Mouse (Mus musculus): ENCODE measurements around the gene Arl9.
"Not testable (repeated sequence)": the region's sequence is repeated elsewhere in the genome, so short reads cannot be mapped to it uniquely, and the experiment has no call there.

Arl9 gene
- long read RNA-seq, experiment 1 = 0 reads
- long read RNA-seq, experiment 2 = 0 reads

DNA sequence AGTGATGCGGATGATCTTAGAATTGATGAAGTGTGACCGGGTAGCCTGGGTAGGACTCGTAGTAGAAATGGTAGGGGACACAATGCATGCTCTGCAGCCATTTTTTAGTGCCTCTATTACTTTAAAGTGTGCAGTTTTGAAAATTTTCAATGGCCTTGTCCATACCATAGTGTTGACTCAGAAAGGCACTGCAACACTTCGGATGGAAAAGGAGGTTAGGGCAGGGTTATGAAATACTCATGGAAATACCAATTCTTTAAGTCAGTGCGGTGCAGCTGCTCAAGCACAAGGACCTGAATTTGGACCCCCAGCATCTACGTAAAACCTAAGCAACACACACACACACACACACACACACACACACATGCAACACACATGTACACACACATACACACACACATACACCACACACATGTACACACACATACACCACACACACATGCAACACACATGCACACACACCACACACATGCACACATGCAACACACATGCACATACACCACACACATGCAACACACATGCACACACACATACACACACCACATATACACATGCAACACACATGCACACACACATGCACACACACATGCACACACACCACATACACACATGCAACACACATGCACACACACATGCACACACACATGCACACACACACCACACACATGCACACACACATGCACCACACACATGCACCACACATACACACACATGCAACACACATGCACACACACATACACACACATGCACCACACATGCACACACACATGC is at the start of gene Arl9:
Gene Arl9, plus strand, starts transcription at position 5 of the 771 bp plus-strand sequence.
- intact Hi-C loops (cut with DNase I) = no loop called here

DNA sequence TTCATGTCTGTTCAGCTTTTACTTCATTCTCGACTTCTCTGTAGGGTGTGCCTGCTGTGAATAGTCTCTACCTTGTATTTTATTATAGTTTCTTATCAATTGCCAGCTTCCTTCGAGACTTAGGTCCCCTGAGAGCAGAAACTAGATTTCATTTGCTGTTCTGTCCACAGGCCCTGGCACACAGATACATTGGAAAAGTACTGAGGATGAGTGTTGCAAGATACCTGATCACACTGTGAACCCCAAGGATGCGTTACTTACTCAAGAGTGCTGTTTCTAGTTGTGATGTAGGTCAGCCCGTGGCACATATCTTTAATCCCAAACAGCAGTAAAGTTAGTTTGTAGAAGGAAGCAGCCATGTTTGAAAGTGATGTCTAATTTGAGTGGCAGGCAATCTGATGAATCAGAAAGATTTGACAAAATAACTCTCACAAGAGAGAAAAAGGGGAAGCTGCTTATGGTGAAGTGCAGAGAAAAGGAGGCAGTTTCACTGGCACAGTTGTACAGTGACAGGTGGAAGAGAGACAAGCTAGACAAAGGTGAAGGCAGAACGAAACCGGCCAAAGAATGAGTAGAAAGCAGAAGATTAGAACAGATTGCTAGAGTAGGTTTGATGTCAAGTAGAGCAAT is 49.5 kb upstream of the Arl9 start:
- intact Hi-C loops (cut with DNase I) = loop anchor here (2.0 to 5.0 kb wide), 2 partner anchors 20 to 47 kb away; partner anchors contain the start of genes Aasdh and Srp72

DNA sequence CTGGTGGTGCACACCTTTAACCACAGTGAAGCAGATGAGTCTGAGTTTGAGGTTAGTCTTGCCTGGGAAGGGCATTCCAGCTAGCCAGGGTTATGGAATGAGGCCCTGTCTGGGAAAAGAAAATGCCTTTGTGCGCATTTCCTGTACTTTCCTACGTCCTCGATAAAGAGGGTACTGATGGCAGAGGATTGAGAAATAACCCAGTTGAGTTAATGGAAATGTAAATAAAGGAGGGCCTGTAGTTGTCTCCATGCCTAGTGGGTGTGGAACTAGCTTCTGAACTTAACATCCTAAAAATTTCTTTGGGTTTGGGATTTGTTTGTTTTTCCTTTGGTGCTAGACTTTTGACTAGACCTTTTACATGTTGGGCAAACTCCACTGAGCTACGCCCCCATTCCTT is 48.4 kb upstream of the Arl9 start:
- intact Hi-C loops (cut with DNase I) = loop anchor here (2.0 kb wide), 1 partner anchor 19 kb away; the partner anchor contains the start of gene Srp72

DNA sequence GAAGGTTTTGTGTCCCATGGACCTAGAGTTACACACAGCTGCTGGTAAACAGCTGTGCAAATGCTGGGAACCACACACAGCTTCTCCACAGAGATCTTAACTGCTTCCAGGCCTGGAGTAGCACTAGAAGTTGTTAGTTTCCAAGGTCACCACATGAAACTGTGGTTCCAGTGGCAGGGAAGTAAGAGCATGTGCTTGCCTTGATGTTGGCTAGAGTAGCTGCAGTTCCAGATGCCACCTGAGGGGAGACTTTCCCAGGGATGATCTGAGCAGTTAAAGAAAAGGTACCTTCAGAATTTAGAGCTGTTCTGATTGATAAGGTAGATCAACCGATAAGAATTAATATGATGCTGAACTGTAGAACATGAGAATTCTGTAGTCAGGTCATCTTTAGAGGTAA is 45.9 kb upstream of the Arl9 start:
- intact Hi-C loops (cut with DNase I) = no loop called here

DNA sequence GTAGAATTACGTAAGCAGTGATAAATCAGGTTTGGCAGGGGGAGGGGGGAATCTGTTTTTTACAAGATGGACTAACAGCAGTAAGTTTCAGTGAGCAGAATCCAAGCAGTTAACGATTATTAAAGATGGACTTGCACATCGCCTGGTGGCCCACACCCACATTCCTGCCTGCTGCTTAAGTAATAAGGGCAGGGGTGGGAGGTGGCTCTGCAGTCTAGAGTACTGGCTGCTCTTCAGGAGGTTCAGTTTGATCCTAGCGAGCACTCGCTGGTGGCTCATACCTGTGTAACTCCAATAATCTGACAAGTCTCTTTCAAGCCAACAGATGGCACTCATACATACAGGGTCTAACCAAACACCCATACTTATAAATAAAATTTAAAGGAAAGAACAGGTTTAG is 44.3 kb upstream of the Arl9 start:
- intact Hi-C loops (cut with DNase I) = no loop called here

DNA sequence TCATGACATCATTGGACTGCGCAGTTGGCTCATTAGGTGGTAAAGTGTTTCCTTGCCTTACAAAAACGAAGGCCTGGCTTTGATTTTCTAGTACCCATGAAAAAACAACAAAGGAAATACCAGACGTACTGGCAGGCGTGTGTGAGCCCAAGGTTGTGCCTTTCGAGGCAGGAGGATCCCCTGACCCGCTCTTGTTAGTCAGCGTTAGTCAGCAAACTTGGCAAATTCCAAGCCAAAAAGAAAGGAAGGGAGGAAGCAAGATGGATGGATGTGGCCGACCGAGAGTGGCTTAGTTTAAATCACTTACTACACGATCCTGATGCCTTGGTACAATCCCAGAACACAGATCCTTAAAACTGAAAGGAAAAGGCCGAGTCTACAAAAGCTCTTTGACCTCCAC is 41.3 kb upstream of the Arl9 start:
- intact Hi-C loops (cut with DNase I) = no loop called here

DNA sequence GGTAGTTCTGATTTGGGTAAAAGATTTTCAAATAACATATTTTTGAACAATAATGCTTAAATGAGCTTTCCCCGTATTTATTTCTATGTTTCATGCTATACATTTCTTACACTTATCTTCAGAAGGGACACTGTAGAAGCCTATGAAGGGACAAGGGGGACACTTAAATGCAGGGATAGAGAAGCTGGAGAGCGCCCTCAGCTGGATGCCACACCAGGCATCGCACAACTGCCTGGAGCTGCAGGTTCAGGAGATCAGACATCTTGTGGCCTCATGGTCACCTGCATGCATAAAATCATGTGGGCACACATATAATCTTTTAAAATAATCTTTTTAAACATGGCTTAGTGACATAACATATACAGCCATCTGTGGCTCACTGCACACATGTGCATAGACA is 39.2 kb upstream of the Arl9 start:
- intact Hi-C loops (cut with DNase I) = loop anchor here (5.0 kb wide), 1 partner anchor 57 kb away; the partner anchor contains the start of gene Aasdh

DNA sequence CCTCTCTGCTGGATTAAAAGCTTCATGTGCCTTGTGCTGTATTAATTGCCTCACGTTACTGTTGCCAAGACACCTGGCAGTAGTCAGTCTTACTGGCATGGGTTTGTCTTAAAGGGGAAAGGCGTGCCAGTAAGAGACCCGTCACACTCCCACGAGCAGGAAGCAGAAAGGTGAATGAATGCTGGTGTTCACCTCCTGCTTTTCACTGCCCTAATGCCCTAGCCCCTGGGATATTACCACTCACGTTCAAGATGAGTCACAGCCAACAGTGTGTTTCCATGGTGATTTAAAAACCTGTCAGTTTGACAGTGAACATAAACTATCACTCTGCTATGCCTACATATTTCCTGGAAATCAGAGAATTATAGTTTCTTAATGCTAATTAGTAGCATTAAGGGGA is 34.6 kb upstream of the Arl9 start:
- intact Hi-C loops (cut with DNase I) = loop anchor here (5.0 kb wide), 1 partner anchor 62 kb away; the partner anchor contains the start of gene Aasdh

DNA sequence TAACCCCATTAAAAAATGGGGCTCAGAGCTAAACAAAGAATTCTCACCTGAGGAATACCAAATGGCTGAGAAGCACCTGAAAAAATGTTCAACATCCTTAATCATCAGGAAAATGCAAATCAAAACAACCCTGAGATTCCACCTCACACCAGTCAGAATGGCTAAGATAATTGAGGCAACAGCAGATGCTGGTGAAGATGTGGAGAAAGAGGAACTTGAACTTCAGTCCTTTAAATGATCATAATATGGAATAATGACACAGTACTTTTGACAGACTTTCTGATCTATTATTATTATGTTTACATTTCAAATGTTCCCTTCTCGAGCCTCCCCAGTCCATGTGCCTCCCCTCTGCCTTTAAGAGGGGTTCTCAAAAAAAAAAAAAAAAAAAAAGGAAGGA is 32.7 kb upstream of the Arl9 start:
- intact Hi-C loops (cut with DNase I) = not testable (repeated sequence)

DNA sequence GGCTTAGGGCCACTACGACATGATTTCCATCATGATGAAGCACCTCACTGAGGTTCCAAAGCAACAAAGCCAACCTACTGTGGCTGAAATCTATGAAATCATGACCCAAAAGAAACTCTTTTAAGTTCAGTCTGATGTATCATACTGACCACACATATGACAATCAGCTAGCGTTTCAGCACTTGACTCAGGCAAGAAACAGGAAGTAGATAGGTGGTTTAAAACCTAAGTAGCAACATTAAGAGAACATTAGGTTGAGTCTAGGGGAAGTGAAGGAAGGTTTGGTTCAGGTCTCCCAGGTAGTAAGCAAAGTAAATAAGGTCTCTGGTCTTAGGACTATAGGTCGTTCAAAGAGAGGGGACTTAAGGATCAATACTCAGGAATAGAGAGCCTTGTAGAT is 30.4 kb upstream of the Arl9 start:
- intact Hi-C loops (cut with DNase I) = no loop called here

DNA sequence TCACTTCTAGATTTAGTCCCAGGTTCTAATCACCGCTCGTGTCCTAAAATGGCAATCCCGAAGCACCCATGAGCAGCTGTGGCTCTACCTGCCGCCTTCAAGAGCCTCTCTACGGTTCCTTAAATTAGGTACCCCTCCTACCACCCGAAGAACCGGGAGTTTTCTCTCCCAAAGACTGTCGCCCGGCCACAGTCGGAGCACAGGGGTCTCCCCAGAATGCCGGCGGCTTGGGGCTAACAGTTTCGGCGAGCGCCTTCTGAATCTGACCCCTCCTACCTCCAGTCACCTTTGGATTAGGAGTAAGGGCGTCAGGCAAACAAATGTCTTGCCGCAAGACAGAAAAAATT is 29.7 kb upstream of the Arl9 start:
- intact Hi-C loops (cut with DNase I) = loop anchor here (2.0 kb wide), 1 partner anchor 19 kb away; no protein-coding TSS in a partner anchor

DNA sequence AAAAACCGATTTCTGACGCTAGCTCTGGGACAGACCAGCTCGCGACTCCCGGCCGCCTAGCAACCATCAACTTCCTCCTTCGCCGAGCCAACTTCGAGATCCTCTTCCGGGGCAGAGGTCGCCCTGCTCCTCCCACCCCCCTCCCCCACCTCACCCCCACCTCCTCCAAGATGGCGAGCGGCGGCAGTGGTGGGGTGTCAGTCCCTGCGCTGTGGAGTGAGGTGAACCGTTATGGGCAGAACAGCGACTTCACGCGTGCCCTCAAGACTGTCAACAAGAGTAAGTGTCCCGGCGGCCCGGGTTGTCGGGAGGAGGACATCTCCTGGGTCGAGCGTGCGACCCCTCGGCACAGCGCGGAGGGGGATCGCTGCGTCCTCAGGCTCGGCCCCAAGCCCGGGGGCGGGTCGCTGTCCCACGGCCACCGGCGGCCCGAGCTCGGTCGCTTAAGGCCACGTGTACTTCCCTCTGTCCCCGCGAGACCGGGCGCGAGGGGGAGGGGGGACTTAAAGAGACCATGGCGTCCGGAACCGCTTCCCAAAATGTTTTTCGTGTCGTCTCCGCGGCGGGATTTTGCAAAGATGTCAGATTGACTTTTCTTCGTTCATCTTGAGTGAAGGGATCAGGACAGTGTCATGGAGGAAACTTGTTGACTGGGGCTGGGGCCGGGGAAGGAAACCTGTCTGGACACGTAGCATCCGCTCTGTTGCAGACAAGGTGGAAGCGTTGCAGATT is 29.1 kb upstream of the Arl9 start, which contains the start of gene Srp72:
Gene Srp72, plus strand, starts transcription at position 130 of the 732 bp plus-strand sequence.
- intact Hi-C loops (cut with DNase I) = loop anchor here (2.0 kb wide), 1 partner anchor 20 kb away; no protein-coding TSS in a partner anchor

DNA sequence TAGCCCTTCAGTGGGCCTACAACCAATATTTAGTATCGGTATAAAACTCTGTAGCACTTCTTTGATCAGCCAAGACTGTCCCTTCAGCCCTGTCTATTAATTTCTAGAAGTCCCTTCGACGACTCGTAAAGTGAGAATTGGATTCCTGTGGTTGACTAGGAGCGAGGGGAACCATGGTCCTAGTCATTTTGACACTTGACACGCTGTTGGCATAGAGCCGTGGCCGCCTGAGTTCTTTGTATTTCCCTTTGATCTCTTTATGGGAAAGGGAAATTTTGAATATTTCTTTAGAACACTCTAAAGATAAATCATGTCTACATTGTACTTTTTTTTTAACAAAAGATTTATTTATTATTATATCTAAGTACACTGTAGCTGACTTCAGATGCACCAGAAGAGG is 28.1 kb upstream of the Arl9 start:
- intact Hi-C loops (cut with DNase I) = loop anchor here (2.0 kb wide), 1 partner anchor 21 kb away; no protein-coding TSS in a partner anchor

DNA sequence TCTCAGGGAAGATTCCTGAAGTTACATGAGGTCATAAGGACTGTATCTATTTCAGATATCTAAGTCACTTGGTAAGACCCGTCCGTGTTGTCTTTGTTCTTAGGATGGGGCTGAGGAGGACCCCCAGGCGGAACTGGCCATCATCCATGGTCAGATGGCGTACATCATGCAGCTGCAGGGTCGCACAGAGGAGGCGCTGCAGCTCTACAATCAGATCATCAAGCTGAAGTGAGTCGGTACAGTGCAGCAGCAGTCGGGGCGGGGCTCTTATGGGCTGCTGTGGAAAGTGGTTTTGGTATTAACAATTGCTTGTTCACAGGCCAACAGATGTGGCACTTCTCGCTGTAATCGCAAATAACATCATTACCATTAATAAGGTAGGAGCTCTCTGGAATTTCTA is 19.8 kb upstream of the Arl9 start:
- intact Hi-C loops (cut with DNase I) = no loop called here

DNA sequence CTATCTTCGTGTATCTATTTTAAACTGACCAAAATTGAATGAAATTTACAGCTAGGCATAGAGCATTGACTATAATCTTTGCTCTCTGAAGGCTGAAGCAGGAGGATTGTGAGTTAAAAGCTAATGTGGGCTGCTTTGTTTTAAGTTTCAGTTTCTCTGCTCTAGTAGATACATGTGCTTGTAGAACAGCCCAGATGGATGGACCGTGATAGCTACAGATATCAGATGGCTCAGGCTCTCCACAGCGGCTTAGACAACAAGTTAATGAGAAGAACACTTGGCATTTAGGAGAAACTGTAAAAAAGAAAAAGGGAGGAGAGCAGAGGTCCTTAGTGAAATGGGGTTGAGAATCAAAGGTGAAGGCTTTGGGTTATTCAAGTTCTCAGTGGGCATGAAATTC is 13.1 kb upstream of the Arl9 start:
- intact Hi-C loops (cut with DNase I) = loop anchor here (10.0 kb wide), 1 partner anchor 344 kb away; no protein-coding TSS in a partner anchor

DNA sequence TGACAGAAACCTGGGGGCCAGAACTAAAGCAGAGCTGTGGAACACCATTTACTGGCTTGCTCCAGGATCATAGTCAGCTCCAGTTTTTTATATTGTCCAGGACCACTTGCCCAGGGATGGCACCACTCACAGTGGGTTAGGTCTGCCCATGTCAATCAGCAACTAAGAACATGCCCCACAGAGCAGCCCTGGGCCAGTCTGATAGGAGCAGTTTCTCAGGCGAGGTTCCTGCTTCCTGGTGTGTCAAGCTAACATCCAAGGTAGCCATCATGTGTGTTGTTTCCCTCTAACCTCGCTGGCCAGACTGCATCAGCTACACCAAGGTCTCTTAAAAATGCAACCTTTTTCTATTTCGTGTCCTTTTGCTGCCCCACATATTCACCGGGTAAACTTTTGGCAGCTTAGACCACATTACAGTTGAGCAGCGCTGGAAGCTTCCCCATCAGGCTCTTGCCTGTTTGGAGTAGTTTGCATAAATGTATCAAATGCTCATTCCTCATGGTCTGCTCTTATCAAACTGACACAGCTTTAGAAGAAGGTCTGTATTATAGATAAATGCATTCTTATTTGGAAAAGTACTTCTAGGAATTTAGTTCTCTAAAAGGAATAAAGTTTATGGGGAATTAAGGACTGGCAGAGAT is 10.6 kb upstream of the Arl9 start:
- intact Hi-C loops (cut with DNase I) = loop anchor here (10.0 kb wide), 1 partner anchor 342 kb away; no protein-coding TSS in a partner anchor

DNA sequence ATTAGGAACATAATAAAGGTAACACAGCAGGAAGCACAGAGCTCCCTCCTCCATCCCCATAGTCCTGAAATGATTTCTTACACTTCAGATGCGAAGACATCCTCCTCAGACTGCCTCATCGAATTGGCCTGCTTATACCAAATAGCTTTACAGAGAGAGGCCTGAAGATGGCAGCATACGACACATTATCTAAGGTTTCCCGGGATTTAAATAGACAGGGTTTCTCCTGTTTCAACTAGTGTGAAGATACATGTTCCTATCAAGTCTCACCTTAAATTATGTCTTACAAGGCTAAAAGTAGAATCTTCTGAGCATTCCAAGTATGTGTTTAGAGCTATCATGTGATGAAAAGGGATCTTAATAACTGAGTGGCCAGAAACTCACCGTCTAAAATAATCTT is 5.4 kb upstream of the Arl9 start:
- intact Hi-C loops (cut with DNase I) = loop anchor here (10.0 kb wide), 1 partner anchor 336 kb away; no protein-coding TSS in a partner anchor

DNA sequence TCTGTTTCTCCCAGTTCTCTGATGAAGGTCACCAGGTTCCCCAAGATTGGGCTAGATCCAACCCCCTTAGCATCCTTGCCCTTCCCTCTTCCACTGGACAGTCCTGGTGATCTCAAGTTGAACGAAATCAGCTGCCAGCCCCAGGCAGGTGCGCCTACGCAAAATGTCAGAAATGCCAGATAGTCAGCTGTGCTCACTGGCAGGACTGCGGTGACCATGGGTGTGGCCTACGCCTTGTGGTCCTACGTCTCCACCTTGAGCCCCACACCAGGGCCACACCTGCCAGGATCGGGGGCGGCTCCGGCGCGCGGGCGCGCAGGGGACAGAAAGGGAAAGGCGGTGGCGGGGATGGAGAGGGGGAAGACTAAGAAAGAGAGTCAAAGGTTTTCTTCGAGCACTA is 2.7 kb upstream of the Arl9 start:
- intact Hi-C loops (cut with DNase I) = no loop called here

DNA sequence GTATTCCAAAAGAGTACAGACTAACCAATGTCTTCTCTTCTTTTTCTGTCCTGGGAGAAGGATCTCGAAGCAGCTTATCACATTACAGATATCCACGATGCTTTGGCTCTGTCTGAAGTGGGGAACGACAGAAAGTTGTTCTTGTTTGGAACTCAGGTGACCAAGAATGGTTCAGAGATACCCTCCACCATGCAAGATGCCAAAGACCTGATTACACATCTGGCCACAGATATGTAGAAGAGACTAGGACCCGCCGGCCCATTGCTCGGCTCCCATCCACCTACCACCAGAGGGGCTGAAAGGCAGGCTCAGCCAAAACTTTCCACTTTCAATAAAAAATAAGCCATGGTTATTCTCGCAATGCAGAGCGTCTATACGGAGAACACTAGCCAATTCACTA is 6.5 kb downstream of the Arl9 start:
- intact Hi-C loops (cut with DNase I) = no loop called here

DNA sequence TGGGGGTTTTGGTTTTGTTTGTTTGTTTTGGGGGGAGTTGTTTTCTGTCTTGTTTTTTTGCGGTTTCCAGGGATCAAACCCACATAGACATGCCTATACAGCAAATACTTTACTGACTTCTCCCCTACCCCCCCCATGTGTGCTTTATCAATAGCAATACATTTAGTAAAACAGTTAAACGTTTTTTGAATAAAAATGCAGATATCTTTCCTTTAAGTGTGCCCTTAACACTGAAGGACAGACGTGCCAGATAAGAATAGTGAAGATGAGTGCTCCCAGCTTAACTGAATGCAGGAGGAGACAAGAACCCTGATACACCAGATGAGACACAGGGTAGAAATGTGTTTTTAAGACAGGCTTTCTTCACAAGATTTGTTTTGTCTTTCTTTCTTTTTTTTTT is 7.2 kb downstream of the Arl9 start:
- intact Hi-C loops (cut with DNase I) = no loop called here

DNA sequence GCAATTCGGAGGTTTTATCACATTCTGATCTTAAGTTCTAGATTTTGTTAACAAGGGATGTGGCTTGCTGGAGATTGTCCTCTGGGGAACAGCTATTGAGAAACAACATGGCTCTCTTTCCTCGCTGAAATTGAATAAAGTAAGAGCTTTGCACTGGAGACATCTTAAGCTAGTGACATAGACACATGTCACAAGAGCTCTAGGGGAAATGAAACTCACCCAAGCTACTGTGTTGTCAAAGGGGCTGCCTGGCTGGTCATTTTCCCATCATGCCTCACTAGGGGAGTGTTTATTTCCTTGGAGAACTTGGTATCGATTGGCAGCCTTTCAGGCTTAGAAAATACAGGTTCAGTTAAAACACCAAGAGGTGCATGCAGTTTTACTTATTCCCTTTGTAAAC is 9.3 kb downstream of the Arl9 start:
- intact Hi-C loops (cut with DNase I) = no loop called here
